17 mouse cellular contexts compared by ENCODE assay signal in the genomic region with DNA sequence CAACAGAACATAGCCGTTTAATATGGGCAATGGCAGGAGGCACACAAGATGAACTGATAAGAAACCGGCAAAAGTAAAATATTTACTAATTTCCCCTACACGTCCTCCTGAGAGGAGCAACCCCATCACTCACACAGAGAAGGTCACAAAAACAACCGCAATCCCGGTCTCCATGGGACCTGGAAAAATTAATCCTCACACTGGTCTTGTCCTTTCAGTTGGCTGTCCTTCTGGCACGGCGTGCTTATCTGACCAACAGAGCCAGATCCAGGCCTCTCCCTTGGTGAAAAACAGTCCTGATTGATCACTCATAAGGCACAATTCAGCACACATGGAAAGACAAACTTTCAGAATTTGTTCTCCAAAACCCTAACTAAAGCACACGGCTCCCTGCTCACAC.
"Had no signal": no experiment of that assay in that cellular context is flagged by ENCODE, and none has a peak within 500 bp of the region (broad histone marks: within the 10 kb centered on the region; RNA-seq: fewer than 3 reads in every experiment).

No protein-coding gene starts in this region.

- H3K4me1 ChIP-seq: liver, embryonic 15.5 days had no signal

- H3K9me3 ChIP-seq: limb, embryonic 10.5 days; limb, embryonic 13.5 days; liver, embryonic 12.5 days; liver, embryonic 15.5 days; lung, embryonic 15.5 days; megakaryocyte, embryonic 14.5 days had no signal

- DNase-seq: kidney, postnatal 14 days; kidney, postnatal 4 days; liver; lung, adult 18-20 months; lung, postnatal 10 days; lung, postnatal 36 days; midbrain, embryonic 14.5 days; retina, postnatal 1 day; right cerebral cortex, postnatal 25 days; thymus, adult 18-20 months; thymus, postnatal 36 days had no signal

- H3K4me3 ChIP-seq: limb, embryonic 10.5 days; limb, embryonic 13.5 days; liver, embryonic 12.5 days; liver, embryonic 15.5 days; lung, embryonic 15.5 days; megakaryocyte, embryonic 14.5 days had no signal

- H3K27ac ChIP-seq: limb, embryonic 13.5 days; liver, embryonic 12.5 days; liver, embryonic 15.5 days; lung, embryonic 15.5 days had no signal

- H3K27me3 ChIP-seq: limb, embryonic 13.5 days; liver, embryonic 12.5 days; liver, embryonic 15.5 days; lung, embryonic 15.5 days had no signal
